Mouse (Mus musculus): Measurements from ENCODE around the gene Uqcr10. TPM values are rescaled to one million over a fixed set of nuclear protein-coding genes. Genes with fewer than 3 reads are reported as not detected.

Gene Uqcr10
- total and polyA plus RNA-seq, 3 experiments = 598 to 1,416 TPM; not detected in 1

DNA sequence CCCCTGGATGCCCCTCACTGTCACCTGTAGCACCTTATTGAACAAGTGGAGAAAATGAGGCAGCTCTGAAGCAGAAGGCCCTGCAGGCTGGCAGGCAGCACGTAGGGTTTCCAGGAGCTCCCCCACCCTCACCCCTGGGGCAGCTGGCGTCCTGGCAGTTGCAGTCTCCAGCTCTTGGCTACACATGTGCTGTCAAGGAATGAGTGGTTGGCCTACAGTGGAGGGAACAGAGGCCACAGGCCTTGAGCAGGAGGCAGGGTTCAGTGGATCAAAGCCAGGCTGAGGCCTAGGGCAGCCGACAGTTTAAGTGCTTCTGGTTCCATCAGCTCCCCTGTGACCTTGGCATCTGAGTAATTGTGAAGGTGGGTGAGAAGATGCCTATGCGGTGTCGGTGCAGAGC is 26.8 kb upstream of the Uqcr10 start:
- H3K27me3 ChIP-seq (ENCODE audit: control insufficient read depth in 1 of 2, insufficient read depth in 2 of 2, low read length in 2 of 2) = no peaks in the 10 kb centered on the region
- H3K36me3 ChIP-seq (ENCODE audit: control insufficient read depth in 1 of 2, insufficient read depth in 2 of 2, low read length in 2 of 2) = peaks cover 0 to 3% of the 10 kb centered on the region in 2 experiments; a peak in 2 of 4 replicates
- H3K27ac ChIP-seq (ENCODE audit: control insufficient read depth, low read depth, low read length) = no peak overlapping the region
- no peak overlapping the region for H3K4me3 ChIP-seq (ENCODE audit: control insufficient read depth in 1 of 2, insufficient read depth in 1 of 2, low read depth in 2 of 2, low read length in 2 of 2)
- no peaks in the 10 kb centered on the region for H3K79me2 ChIP-seq (ENCODE audit: control insufficient read depth, insufficient read depth, low read length, poor library complexity)
- H3K4me1 ChIP-seq (ENCODE audit: control insufficient read depth in 1 of 2, insufficient read depth in 2 of 2, low read length in 2 of 2) = peaks cover 0 to 11% of the 10 kb centered on the region in 2 experiments; a peak in 3 of 4 replicates
- no peak for TF ChIP-seq BHLHE40 (IDR thresholded peaks at IDR 0.05; ENCODE audit: borderline replicate concordance, low read depth, low read length)
- no peak for TF ChIP-seq SMC3 (IDR thresholded peaks at IDR 0.05; ENCODE audit: low read depth, low read length)
- no peak for TF ChIP-seq ZNF384 (IDR thresholded peaks at IDR 0.05; ENCODE audit: low read depth, low read length)
- TF ChIP-seq CHD2 (IDR thresholded peaks at IDR 0.05; ENCODE audit: low read length) = no peak
- no peak overlapping the region for H3K9ac ChIP-seq (ENCODE audit: control insufficient read depth, low read depth, low read length, poor library complexity, severe bottlenecking)
- no peak for DNase-seq (ENCODE audit: low read depth, low spot score)
- no peaks in the 10 kb centered on the region for H3K9me3 ChIP-seq (replicated peaks; ENCODE audit: insufficient read depth, low read length)

DNA sequence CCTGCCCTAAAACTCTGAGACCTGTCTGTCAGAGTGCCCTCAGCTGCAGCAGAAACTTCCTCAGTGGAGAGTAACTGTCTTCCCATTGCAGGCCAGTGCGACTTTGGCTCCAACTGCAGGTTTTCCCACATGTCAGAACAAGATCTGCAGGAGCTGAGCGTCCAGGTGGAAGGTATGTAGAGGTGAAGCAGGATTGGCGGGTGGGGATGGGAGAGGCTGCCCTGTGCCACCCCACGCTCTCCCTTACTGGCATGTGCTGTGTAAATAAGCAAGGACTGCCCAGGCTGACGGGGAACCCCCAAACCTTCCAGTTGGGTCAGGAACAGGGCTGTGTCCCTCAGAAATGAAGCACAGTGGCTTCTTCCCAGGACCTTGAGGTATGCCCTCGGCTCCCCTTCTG is 26.0 kb upstream of the Uqcr10 start:
- Histone ChIP-seq H3K36me3 (ENCODE audit: control insufficient read depth in 1 of 2, insufficient read depth in 2 of 2, low read length in 2 of 2) (peaks cover 0 to 3% of the 10 kb centered on the region in 2 experiments; a peak in 2 of 4 replicates), H3K27ac (ENCODE audit: control insufficient read depth, low read depth, low read length) (no peak overlapping the region), H3K27me3 (ENCODE audit: control insufficient read depth in 1 of 2, insufficient read depth in 2 of 2, low read length in 2 of 2) (no peaks in the 10 kb centered on the region), H3K4me1 (ENCODE audit: control insufficient read depth in 1 of 2, insufficient read depth in 2 of 2, low read length in 2 of 2) (peaks cover 0 to 11% of the 10 kb centered on the region in 2 experiments; a peak in 3 of 4 replicates), H3K9ac (ENCODE audit: control insufficient read depth, low read depth, low read length, poor library complexity, severe bottlenecking) (peak overlapping the region; percentile 27), H3K9me3 (replicated peaks; ENCODE audit: insufficient read depth, low read length) (no peaks in the 10 kb centered on the region), H3K79me2 (ENCODE audit: control insufficient read depth, insufficient read depth, low read length, poor library complexity) (no peaks in the 10 kb centered on the region), H3K4me3 (ENCODE audit: control insufficient read depth in 1 of 2, insufficient read depth in 1 of 2, low read depth in 2 of 2, low read length in 2 of 2) (no peak overlapping the region)
- no peak for TF ChIP-seq POLR2AphosphoS2 (IDR thresholded peaks at IDR 0.05; ENCODE audit: low read length)
- TF ChIP-seq BHLHE40 (IDR thresholded peaks at IDR 0.05; ENCODE audit: borderline replicate concordance, low read depth, low read length) = no peak
- no peak for TF ChIP-seq TBP (IDR thresholded peaks at IDR 0.05; ENCODE audit: low read depth, low read length)
- TF ChIP-seq USF1 (IDR thresholded peaks at IDR 0.05; ENCODE audit: low read depth, low read length) = no peak
- no peak for TF ChIP-seq SIN3A (IDR thresholded peaks at IDR 0.05; ENCODE audit: low read length)
- no peak for TF ChIP-seq JUND (IDR thresholded peaks at IDR 0.05; ENCODE audit: low read depth, low read length)
- no peak for TF ChIP-seq USF2 (IDR thresholded peaks at IDR 0.05; ENCODE audit: borderline replicate concordance in 1 of 2, insufficient read depth in 1 of 2, low read depth in 1 of 2, low read length in 2 of 2)
- no peak for TF ChIP-seq TCF12 (IDR thresholded peaks at IDR 0.05; ENCODE audit: low read depth, low read length)
- TF ChIP-seq UBTF (IDR thresholded peaks at IDR 0.05; ENCODE audit: borderline replicate concordance, insufficient read depth, low read depth, low read length) = no peak
- no peak for TF ChIP-seq GABPA (IDR thresholded peaks at IDR 0.05; ENCODE audit: low read depth, low read length)
- TF ChIP-seq MAZ (IDR thresholded peaks at IDR 0.05; ENCODE audit: low read depth, low read length) = no peak
- no peak for TF ChIP-seq HCFC1 (IDR thresholded peaks at IDR 0.05; ENCODE audit: low read depth, low read length)
- TF ChIP-seq NRF1 (IDR thresholded peaks at IDR 0.05; ENCODE audit: insufficient read depth, low read depth, low read length, poor library complexity, severe bottlenecking) = no peak
- no peak for TF ChIP-seq CHD1 (IDR thresholded peaks at IDR 0.05; ENCODE audit: low read depth, low read length)
- TF ChIP-seq ZNF384 (IDR thresholded peaks at IDR 0.05; ENCODE audit: low read depth, low read length) = no peak
- no peak for TF ChIP-seq CTCF (IDR thresholded peaks at IDR 0.05 in 2 of 3, conservative IDR thresholded peaks at IDR 0.05 in 1 of 3; ENCODE audit: control insufficient read depth in 1 of 3, insufficient read depth in 1 of 3, low read depth in 2 of 3, low read length in 3 of 3, poor library complexity in 1 of 3, severe bottlenecking in 1 of 3)
- TF ChIP-seq ZKSCAN1 (IDR thresholded peaks at IDR 0.05; ENCODE audit: low read depth, low read length) = no peak
- DNase-seq (ENCODE audit: low read depth, low spot score) = no peak
